Mouse (Mus musculus) heart, postnatal 25 days (tissue): ENCODE data around the gene Actn1. TPM values are rescaled to one million over a fixed set of nuclear protein-coding genes. Genes with fewer than 3 reads are reported as not detected.

Source experiments
- DNase-seq: peaks from one replicate; pipeline ENCODE4 v3.0.0; 2022; ENCODE audit warnings: low spot score
- intact Hi-C: fragments of 180-260 bp; cut with DNase I; formaldehyde crosslinking; loops from one replicate; pipeline ENCODE4 v1.15.1; 2025
- total RNA-seq, 2 experiments: library from RNA; stranded (reverse); gene quantifications; 2 replicates each; pipeline ENCODE4 v1.2.3; 2021

The Actn1 gene
- total RNA-seq, 2 experiments from 2014 or later = 33.9 to 38.3 TPM

DNA sequence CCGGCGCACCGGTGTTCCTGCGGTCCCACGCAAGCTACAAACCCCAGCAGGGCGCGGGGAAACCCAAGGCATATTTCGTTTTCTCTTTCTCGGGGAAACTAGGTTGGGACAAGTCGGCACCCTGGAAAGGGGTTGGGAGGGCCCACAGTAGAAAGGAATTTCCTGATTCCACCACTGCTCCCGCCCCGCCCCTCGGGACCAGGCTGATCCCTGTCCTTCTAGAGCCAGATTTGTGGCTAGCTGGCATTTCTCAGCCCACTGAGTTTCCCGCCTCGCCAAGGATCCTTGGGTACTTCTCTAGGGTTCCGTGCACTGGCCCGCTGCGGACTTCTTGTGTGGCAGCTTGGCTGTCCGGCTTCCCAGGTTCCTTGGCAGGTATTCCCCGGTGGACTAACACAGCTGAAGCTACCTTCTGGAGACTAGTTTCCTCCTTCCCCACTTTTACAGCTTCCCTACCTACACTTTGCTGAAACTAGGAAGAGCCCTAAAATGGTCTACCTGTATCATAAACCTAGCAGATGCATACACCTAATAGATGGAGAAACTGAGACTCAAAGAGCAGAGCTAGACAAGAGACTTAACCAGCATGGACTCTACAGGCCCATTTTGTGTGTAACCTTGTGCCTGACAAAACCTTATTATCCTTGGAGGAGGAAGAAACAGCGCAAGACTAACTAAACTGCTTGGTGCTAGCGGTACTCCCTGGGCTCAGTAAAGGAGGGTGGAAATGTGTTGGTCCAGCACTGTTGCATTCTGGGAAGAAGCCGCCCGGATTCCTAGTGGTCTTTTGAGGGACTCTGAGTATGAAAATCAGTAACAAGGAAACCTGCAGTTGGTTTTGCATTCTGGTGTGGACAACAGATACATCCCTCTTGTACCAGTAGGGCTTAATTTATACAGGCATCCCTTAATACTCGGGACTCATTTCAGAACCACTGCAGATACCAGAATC is 849 bp upstream of the Actn1 start:
- intact Hi-C loops = no loop called here

DNA sequence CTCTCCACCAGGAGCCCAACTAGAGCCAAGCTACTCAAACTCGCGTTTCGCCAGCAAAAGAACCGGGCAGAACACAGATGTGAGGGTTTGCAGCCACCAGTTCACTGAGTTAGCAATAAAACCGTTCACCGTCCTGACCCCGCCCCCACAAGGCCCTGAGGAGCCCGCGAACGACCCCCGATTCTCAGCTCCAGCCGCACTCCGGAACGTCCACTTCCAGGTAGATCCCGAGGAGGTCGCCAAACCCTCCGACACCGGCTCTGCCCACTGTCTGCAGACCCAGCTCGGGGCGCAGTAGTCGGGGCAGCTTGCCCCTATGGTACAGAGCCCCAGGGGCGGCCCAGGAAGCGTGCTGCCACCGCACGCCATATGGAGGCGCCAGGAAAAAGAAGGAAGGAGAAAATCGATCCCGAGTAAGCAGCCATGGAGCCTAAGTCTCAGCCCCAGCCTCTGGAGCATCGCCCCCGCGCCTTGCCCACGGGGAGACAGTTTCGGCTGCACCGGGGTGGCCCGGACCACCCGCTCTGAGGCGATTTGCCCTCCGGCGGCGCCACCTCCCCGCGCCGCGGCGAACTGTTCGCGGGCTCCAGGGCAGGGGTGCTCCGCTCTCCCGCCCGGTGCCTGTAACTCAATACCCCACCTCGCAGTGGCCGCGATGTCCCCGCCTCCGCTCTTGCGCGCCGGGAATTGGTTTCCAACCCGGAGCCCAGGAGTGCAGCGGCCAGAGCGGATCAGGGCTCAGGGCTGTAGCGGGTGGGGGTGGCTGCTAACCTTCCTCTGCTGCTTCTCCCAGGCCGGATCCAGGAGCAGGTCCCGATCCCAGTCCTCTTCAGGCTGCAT is 735 bp downstream of the Actn1 start:
- intact Hi-C loops = loop anchor here (1.0 to 5.0 kb wide), 3 partner anchors 29 to 108 kb away; no protein-coding TSS in a partner anchor
- peak; percentile 58 for DNase-seq

More for the DNA sequence above, 849 bp upstream of the Actn1 start:
- peak; percentile 36 for DNase-seq

DNA sequence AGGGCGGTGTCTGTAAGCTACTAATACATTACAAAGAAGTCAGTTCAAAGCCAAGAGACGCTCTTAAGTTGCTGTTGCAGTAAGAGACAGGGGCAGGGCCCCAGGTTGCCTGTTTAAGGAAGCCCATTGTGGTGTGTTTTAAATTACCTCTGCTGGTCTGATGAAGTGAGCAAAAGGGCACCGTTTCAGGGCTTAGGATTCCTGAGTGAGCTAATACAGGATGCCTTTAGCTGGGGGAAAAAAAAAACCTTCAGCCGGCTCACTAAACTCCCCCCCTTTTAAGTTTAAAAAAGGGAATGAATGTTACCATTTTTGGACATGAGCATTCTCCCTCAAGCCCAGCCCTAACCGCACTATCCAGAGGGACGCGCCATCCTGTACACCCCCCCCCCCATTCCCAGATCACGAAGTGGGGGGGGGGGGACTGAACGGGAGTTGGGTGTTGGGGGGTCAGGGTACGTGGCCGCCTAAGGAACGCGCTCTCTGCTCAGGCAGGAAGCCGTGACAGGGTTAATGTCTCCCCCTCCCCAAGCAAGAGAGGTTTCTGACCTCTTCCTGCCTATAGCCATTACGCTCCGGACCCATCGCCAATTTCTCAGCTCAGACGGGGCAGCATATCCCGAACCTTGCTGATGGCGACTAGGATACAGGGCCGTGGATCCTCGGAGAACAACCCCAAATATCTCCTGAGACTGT is 1.5 kb downstream of the Actn1 start:
- DNase-seq = no peak

GRCm38 (mm10) chr12:80251978-80252377 is 8.2 kb downstream of the Actn1 start:
- no peak for DNase-seq
- intact Hi-C loops = no loop called here

More for the DNA sequence above, 1.5 kb downstream of the Actn1 start:
- intact Hi-C loops = loop anchor here (1.0 to 5.0 kb wide), 3 partner anchors 28 to 109 kb away; no protein-coding TSS in a partner anchor

DNA sequence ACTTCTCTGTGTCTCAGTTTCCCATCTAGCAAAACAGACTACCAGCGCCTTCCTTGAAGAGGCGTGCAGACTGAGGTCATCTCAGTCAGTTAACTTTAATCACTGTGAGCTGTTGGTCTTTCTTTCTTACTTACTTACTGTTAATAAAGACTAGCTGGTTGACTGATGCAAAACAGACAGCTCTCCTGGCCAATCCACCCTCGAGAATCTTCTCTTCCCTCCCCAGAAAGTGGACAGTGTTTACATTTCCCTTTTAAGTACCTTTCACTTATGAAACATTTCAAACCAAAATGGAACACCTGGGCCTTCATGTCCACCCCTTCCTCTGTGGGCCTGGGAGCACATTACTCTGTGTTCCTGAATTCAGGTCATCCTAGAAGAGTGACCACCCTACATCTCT is 8.6 kb downstream of the Actn1 start:
- no peak for DNase-seq
- intact Hi-C loops = no loop called here

DNA sequence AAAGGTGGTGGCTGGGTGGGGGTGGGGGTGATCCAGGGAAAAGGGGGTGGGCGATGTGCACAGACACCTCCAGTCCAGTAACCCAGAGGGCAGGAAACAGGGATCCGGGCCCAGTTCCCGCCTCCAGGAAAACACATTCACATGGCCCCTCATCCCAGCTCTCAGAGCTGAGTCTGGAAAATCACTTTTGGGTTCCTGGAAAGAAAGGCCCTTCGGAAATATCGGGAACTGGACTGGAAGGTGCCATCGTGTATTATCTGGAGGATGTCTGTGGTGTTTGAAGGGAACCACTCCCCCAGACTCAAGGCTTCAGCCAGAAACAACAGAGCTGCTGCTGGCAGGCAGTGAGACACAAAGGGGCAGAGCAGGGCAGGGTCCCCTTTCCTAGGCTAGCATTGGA is 10.6 kb downstream of the Actn1 start:
- intact Hi-C loops = loop anchor here (5.0 kb wide), 1 partner anchor 73 kb away; no protein-coding TSS in a partner anchor
- peak; percentile 36 for DNase-seq

GRCm38 (mm10) chr12:80247067-80247466 is 13.1 kb downstream of the Actn1 start:
- intact Hi-C loops = loop anchor here (2.0 to 5.0 kb wide), 3 partner anchors 16 to 75 kb away; no protein-coding TSS in a partner anchor
- DNase-seq = no peak

DNA sequence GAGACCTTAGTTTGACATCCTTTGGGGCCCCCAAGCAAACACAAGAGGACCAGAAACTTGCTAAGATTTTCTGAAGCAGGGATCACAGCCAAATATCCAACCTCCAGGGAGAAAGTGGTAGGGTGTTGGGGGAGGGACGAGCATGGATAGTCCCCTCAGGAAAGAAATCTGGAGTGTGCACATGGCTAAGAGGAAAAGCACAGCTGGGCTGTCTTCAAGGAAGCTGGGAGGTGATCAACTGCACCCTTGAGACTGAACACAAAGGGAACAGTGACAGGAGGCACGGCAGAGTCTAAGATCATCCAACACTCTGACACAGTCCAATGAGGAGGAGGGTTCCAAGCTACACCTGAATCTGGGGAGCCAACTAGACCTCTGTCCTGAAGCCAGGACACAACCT is 13.7 kb downstream of the Actn1 start:
- no peak for DNase-seq
- intact Hi-C loops = loop anchor here (2.0 to 5.0 kb wide), 3 partner anchors 16 to 76 kb away; no protein-coding TSS in a partner anchor

DNA sequence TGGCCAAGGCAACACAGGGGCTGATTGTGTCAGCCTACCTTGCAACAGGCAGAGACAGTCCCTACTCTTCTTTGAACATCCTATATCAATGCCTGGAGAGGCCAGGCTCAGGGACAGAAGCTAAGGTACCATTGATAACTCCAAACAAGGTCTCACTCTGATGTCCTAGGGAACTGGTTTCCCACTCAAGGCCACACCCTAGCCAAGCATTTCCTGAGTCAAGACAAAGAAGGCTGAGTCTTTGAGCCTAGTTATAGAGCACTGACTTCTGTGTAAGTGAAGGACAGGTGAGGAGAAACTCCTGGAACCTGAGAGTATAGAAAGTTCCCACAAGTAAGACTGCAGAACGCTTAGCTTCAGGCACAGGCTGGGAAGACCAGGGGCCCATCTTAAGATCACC is 15.4 kb downstream of the Actn1 start:
- no peak for DNase-seq
- intact Hi-C loops = loop anchor here (5.0 kb wide), 1 partner anchor 78 kb away; no protein-coding TSS in a partner anchor

GRCm38 (mm10) chr12:80244127-80244526 is 16.0 kb downstream of the Actn1 start:
- no peak for DNase-seq
- intact Hi-C loops = no loop called here

GRCm38 (mm10) chr12:80243335-80243734 is 16.8 kb downstream of the Actn1 start:
- intact Hi-C loops = no loop called here
- no peak for DNase-seq

DNA sequence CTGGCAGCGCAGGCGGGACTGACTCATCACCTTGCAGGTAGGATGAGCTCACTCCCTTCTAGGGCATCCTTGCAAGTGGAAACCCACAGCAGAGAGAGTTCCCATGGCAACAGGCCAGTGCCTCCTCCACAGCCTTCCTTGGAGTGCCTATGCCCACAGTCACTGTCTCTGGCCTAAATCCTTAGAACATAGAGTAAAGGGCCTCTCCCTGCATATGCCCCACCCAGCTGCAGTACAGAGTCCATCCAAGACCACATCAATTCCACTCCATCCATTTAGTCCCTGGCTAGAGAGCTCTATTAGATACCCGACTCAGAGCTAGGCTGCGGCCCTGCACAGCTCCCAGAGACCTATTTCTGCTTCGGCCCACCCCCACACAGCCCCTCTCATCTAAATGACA is 20.7 kb downstream of the Actn1 start:
- DNase-seq = no peak
- intact Hi-C loops = no loop called here

DNA sequence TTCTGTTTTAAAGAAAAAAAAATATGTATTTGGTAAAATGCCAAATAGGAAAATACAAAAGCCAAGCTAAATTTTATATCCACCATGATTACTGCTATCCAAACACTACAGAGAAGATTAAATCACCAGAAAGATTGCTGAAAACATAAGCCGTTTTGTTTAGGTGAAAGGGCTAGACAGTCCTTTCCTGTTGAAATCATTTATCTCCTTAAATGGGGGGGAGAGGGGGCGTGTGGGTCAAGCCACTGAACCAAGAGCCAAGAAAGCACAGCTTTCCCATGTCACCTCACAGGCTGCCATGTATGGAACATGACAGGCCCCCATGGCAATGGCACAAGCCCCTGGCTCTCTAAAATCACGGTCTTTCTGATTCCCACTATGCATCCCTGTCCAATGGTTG is 21.6 kb downstream of the Actn1 start:
- no peak for DNase-seq
- intact Hi-C loops = no loop called here

- no peak for DNase-seq
- intact Hi-C loops = no loop called here
These were observed 24.9 kb downstream of the Actn1 start for GRCm38 (mm10) chr12:80235295-80235694.

DNA sequence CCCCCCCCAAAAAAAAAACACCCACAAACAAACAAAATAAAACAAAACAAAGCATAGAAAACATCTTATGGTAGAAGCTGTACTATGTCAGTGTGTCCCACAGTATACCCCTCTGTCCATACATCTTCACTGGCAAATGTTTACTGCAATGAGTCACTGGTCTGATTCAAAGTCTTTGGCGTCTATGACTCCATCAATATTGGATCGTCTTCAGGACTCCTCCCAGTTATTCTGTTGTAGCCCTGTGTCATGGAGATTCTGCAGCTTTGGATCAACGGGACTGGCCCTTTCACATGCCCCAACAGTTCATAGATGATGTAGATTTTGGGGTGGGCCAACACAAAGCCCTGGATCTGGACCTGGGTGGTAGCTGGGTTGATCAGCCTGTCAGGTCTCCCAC is 25.9 kb downstream of the Actn1 start:
- no peak for DNase-seq
- intact Hi-C loops = no loop called here

GRCm38 (mm10) chr12:80232840-80233218 is 27.3 kb downstream of the Actn1 start:
- no peak for DNase-seq
- intact Hi-C loops = no loop called here

- DNase-seq = no peak
- intact Hi-C loops = no loop called here
These were observed 27.9 kb downstream of the Actn1 start for GRCm38 (mm10) chr12:80232076-80232839.

DNA sequence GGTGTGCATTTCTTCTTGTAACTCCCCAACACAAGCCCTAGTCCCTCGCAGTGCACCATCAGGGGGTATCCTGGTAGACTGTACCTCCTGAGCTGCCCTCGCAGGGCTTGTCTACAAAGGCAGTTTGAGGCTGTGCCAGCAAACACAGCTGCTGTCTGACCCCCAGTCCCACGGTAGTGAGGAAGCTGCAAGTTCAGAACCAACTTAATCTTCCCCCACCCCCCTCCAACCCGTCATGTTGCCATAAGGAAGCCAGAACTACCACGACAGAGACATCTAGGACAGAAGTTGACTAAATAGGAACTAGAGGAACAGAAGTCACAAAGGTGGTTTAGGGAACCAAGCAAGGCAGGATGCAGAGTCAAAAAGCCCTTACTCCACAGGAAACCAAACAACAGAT is 28.9 kb downstream of the Actn1 start:
- intact Hi-C loops = loop anchor here (2.0 kb wide), 2 partner anchors 15 to 27 kb away; no protein-coding TSS in a partner anchor
- no peak for DNase-seq

- intact Hi-C loops = loop anchor here (2.0 kb wide), 2 partner anchors 16 to 28 kb away; no protein-coding TSS in a partner anchor
- no peak for DNase-seq
These were observed 29.3 kb downstream of the Actn1 start for GRCm38 (mm10) chr12:80230854-80231253.
